In genomic region chr3:121349334-121350169, GRCm38 (mm10) we compare ENCODE assay signal across 8 mouse cellular contexts. TPM values are rescaled to one million over a fixed set of nuclear protein-coding genes. Genes with fewer than 3 reads are reported as not detected.
DNase-seq lines count a peak whose midpoint lies in the region; ATAC-seq and TF ChIP-seq lines count a peak whose summit lies in the region.

No protein-coding gene starts in this region.

- H3K9ac ChIP-seq in lung, embryonic 14.5 days = no peak overlapping the region
- peak overlapping the region; percentile 44; the same call in 1 of the 2 replicates for H3K9ac ChIP-seq in embryonic facial prominence, embryonic 13.5 days
- H3K9ac ChIP-seq in midbrain, postnatal 0 days (replicated peaks; ENCODE audit: low read length, poor library complexity, severe bottlenecking) = no peak overlapping the region
- no peak overlapping the region for H3K9ac ChIP-seq in liver, postnatal 0 days (replicated peaks)

- no peak overlapping the region for H3K4me2 ChIP-seq in lung, embryonic 14.5 days
- peak overlapping the region; percentile 27 for H3K4me2 ChIP-seq in embryonic facial prominence, embryonic 13.5 days
- peak overlapping the region; percentile 32 for H3K4me2 ChIP-seq in midbrain, postnatal 0 days (ENCODE audit: low read depth, low read length, poor library complexity, severe bottlenecking)
- H3K4me2 ChIP-seq in liver, postnatal 0 days (ENCODE audit: low read depth, low read length) = no peak overlapping the region

- no peaks in the 10 kb centered on the region for H3K36me3 ChIP-seq in lung, embryonic 14.5 days (ENCODE audit: insufficient read depth)
- no peaks in the 10 kb centered on the region for H3K36me3 ChIP-seq in embryonic facial prominence, embryonic 13.5 days
- no peaks in the 10 kb centered on the region for H3K36me3 ChIP-seq in midbrain, postnatal 0 days (ENCODE audit: insufficient read depth, low read length)
- no peaks in the 10 kb centered on the region for H3K36me3 ChIP-seq in liver, postnatal 0 days (replicated peaks; ENCODE audit: insufficient read depth, low read length)

- no peak for TF ChIP-seq EP300 in liver, postnatal 0 days (IDR thresholded peaks at IDR 0.05; ENCODE audit: low read depth)

- DNase-seq in lung, embryonic 14.5 days = peak; percentile 72
- DNase-seq in lung, postnatal 36 days = no peak
- peak; percentile 46 to 71 for DNase-seq in gastrocnemius, postnatal 4 days (ENCODE audit: low spot score in 2 of 2)
- DNase-seq in midbrain, postnatal 0 days (ENCODE audit: low spot score) = peak; percentile 67
- no peak for DNase-seq in ovary, adult 18-20 months (ENCODE audit: low spot score)
- DNase-seq in Muller cell, postnatal 12 days (ENCODE audit: inconsistent ontology term) = no peak
- no peak for DNase-seq in liver, postnatal 0 days

- ATAC-seq in lung, embryonic 14.5 days (ENCODE audit: insufficient read depth) = peak; percentile 41; the same call in 1 of the 2 replicates
- ATAC-seq in embryonic facial prominence, embryonic 13.5 days (ENCODE audit: insufficient number of reproducible peaks, insufficient read depth, low FRiP score, low TSS enrichment, low read depth) = 0 out of 2 replicates have a peak, but pooled peaks have one; percentile 59
- peak; percentile 82 for ATAC-seq in midbrain, postnatal 0 days (ENCODE audit: low FRiP score)
- ATAC-seq in liver, postnatal 0 days = no peak

- H3K9me3 ChIP-seq in lung, embryonic 14.5 days (ENCODE audit: low read depth, low read length) = no peaks in the 10 kb centered on the region
- no peaks in the 10 kb centered on the region for H3K9me3 ChIP-seq in embryonic facial prominence, embryonic 13.5 days
- H3K9me3 ChIP-seq in midbrain, postnatal 0 days (ENCODE audit: low read length) = no peaks in the 10 kb centered on the region
- H3K9me3 ChIP-seq in liver, postnatal 0 days (ENCODE audit: low read length) = no peaks in the 10 kb centered on the region

- 63% methylated on average over 33 of the region's 33 CpGs for WGBS in lung, embryonic 14.5 days
- WGBS in embryonic facial prominence, embryonic 13.5 days = 50% methylated on average over 33 of the region's 33 CpGs
- 21% methylated on average over 33 of the region's 33 CpGs for WGBS in midbrain, postnatal 0 days
- WGBS in liver, postnatal 0 days (ENCODE audit: insufficient replicate concordance) = 87% methylated on average over 33 of the region's 33 CpGs

- H3K27me3 ChIP-seq in lung, embryonic 14.5 days (ENCODE audit: insufficient read depth, low read length) = no peaks in the 10 kb centered on the region
- H3K27me3 ChIP-seq in embryonic facial prominence, embryonic 13.5 days = no peaks in the 10 kb centered on the region
- H3K27me3 ChIP-seq in midbrain, postnatal 0 days (ENCODE audit: insufficient read depth, low read length) = no peaks in the 10 kb centered on the region
- no peaks in the 10 kb centered on the region for H3K27me3 ChIP-seq in liver, postnatal 0 days (ENCODE audit: insufficient read depth, low read length)

- H3K27ac ChIP-seq in lung, embryonic 14.5 days (ENCODE audit: low read depth) = no peak overlapping the region
- peak overlapping the region; percentile 60 for H3K27ac ChIP-seq in embryonic facial prominence, embryonic 13.5 days
- H3K27ac ChIP-seq in midbrain, postnatal 0 days (ENCODE audit: low read depth, low read length) = peak overlapping the region; percentile 58
- H3K27ac ChIP-seq in liver, postnatal 0 days (ENCODE audit: low read depth) = no peak overlapping the region

- TF ChIP-seq CTCF in lung, embryonic 14.5 days (IDR thresholded peaks at IDR 0.05; ENCODE audit: low read depth) = no peak
- TF ChIP-seq CTCF in midbrain, postnatal 0 days (IDR thresholded peaks at IDR 0.05) = no peak
- TF ChIP-seq CTCF in liver, postnatal 0 days (IDR thresholded peaks at IDR 0.05; ENCODE audit: low read depth) = no peak

- H3K4me1 ChIP-seq in lung, embryonic 14.5 days (ENCODE audit: insufficient read depth) = peaks cover 4% of the 10 kb centered on the region
- peaks cover 56% of the 10 kb centered on the region for H3K4me1 ChIP-seq in embryonic facial prominence, embryonic 13.5 days
- peaks cover 8% of the 10 kb centered on the region; the same call in 1 of the 2 replicates for H3K4me1 ChIP-seq in midbrain, postnatal 0 days (ENCODE audit: insufficient read depth, low read length)
- H3K4me1 ChIP-seq in liver, postnatal 0 days (ENCODE audit: insufficient read depth) = peaks cover 29% of the 10 kb centered on the region

- H3K4me3 ChIP-seq in lung, embryonic 14.5 days (ENCODE audit: low read depth, low read length) = no peak overlapping the region
- no peak overlapping the region for H3K4me3 ChIP-seq in embryonic facial prominence, embryonic 13.5 days
- H3K4me3 ChIP-seq in midbrain, postnatal 0 days (ENCODE audit: low read depth, low read length) = no peak overlapping the region
- H3K4me3 ChIP-seq in liver, postnatal 0 days (ENCODE audit: low read depth, low read length) = no peak overlapping the region

RNA-seq across cellular contexts. Expression of gene Alg14, which starts 58.0 kb away (rescaled TPM):
- polyA plus RNA-seq in lung, embryonic 14.5 days (2014; fragmentation: Nextera tagmentation; extraction: Ambion mirVana) = 39.2 and 43.9 TPM in 2 replicates
- polyA plus RNA-seq in embryonic facial prominence, embryonic 13.5 days (2015; fragmentation: Nextera tagmentation; extraction: Ambion mirVana) = 37.0 and 44.5 TPM in 2 replicates
- 10 to 100 TPM; 10.7 to 14.0 TPM for total RNA-seq in gastrocnemius, postnatal 4 days (2021)
- total RNA-seq in midbrain, postnatal 0 days (2014; rRNA removed) = 18.5 and 18.8 TPM in 2 replicates
- 26.0 and 31.1 TPM in 2 replicates for polyA plus RNA-seq in midbrain, postnatal 0 days (2015; fragmentation: Nextera tagmentation; extraction: Ambion mirVana)
- polyA plus RNA-seq in liver, postnatal 0 days (2015; fragmentation: Nextera tagmentation; extraction: Ambion mirVana) = 20.1 and 21.3 TPM in 2 replicates

Comparison
In these comparisons a context has a peak if more than half of its experiments do, and no peak if none do; other contexts are left out.
1. DNase-seq: peak in lung, embryonic 14.5 days (single experiment), gastrocnemius, postnatal 4 days (2 of 2) and midbrain, postnatal 0 days (single experiment); none in lung, postnatal 36 days (single experiment), ovary, adult 18-20 months (single experiment), Muller cell, postnatal 12 days (single experiment) and liver, postnatal 0 days (single experiment).
2. H3K27ac ChIP-seq: peak in embryonic facial prominence, embryonic 13.5 days (single experiment) and midbrain, postnatal 0 days (single experiment); none in lung, embryonic 14.5 days (single experiment) and liver, postnatal 0 days (single experiment).
3. H3K4me2 ChIP-seq: peak in embryonic facial prominence, embryonic 13.5 days (single experiment) and midbrain, postnatal 0 days (single experiment); none in lung, embryonic 14.5 days (single experiment) and liver, postnatal 0 days (single experiment).